18 mouse cellular contexts compared by ENCODE assay signal in the genomic region with DNA sequence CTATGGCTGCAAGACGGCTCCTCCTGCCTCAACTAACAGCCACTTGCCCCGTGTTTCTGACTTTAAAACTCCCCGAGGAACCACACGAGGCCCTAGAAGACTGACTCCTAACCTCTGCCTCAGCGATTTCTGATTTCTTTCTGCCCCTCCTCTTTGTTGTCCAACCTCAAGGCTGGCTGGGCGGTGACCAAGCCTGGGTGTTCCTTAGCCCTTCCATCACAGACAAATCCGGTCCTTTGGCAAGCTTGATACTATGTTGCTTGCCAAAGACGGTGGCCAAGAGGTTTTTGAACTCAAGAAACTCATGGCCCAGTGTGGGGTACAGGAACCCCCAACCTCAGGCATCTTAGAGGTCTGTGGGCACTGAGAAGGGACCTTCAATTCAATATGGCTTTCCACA. TPM values are rescaled to one million over a fixed set of nuclear protein-coding genes. Genes with fewer than 3 reads are reported as not detected.
DNase-seq lines count a peak whose midpoint lies in the region; ATAC-seq lines count a peak whose summit lies in the region.
"Had no signal": no experiment of that assay in that cellular context is flagged by ENCODE, and none has a peak within 500 bp of the region (broad histone marks: within the 10 kb centered on the region; RNA-seq: fewer than 3 reads in every experiment).

No protein-coding gene starts in this region.

- H3K4me1 ChIP-seq in heart, embryonic 14.5 days (ENCODE audit: control insufficient read depth in 2 of 2, insufficient read depth in 2 of 2, low read length in 2 of 2), result peaks cover 4 to 6% of the 10 kb centered on the region in 2 experiments; a peak in 3 of 4 replicates
- H3K4me1 ChIP-seq in heart, embryonic 12.5 days (replicated peaks), result peaks cover 9% of the 10 kb centered on the region
- 0 out of 2 replicates have a peak, but pooled peaks cover 2% of the 10 kb centered on the region for H3K4me1 ChIP-seq in midbrain, embryonic 11.5 days (ENCODE audit: control insufficient read depth, insufficient read depth, low read length)
- H3K4me1 ChIP-seq in midbrain, embryonic 16.5 days (ENCODE audit: control insufficient read depth, insufficient read depth, low read length), result no peaks in the 10 kb centered on the region
- H3K4me1 ChIP-seq: forebrain, embryonic 12.5 days had no signal

- ATAC-seq in heart, embryonic 14.5 days (ENCODE audit: insufficient number of reproducible peaks, insufficient read depth, low FRiP score, low read depth), result no peak
- ATAC-seq in heart, embryonic 12.5 days (ENCODE audit: insufficient number of reproducible peaks, low FRiP score), result no peak
- no peak for ATAC-seq in midbrain, embryonic 11.5 days (ENCODE audit: low FRiP score)
- ATAC-seq in midbrain, embryonic 16.5 days, result no peak

- no peaks in the 10 kb centered on the region for H3K9me3 ChIP-seq in heart, embryonic 14.5 days (ENCODE audit: control insufficient read depth, low read length)
- H3K9me3 ChIP-seq in heart, embryonic 12.5 days (replicated peaks), result no peaks in the 10 kb centered on the region
- H3K9me3 ChIP-seq in midbrain, embryonic 11.5 days (ENCODE audit: control insufficient read depth, low read length), result no peaks in the 10 kb centered on the region
- no peaks in the 10 kb centered on the region for H3K9me3 ChIP-seq in midbrain, embryonic 16.5 days (replicated peaks; ENCODE audit: control insufficient read depth, low read length, poor library complexity, severe bottlenecking)
- H3K9me3 ChIP-seq: forebrain, embryonic 12.5 days; hindbrain, embryonic 15.5 days; limb, embryonic 10.5 days had no signal

- peak; percentile 28 to 56 for DNase-seq in kidney, postnatal 25 days
- no peak for DNase-seq in kidney, postnatal 4 days
- peak; percentile 51 for DNase-seq in midbrain, embryonic 11.5 days (ENCODE audit: low spot score, missing footprints)
- peak; percentile 54 to 70 for DNase-seq in kidney, postnatal 36 days
- DNase-seq: adrenal gland, postnatal 14 days; B cell, adult 2 months; cerebellum, adult 9-10 months; gastrocnemius, adult 2 months; liver; liver, postnatal 0 days; lung, postnatal 36 days had no signal

- 81% methylated on average over 8 of the region's 8 CpGs for WGBS in heart, embryonic 14.5 days
- 78% methylated on average over 8 of the region's 8 CpGs for WGBS in heart, embryonic 12.5 days
- 80% methylated on average over 8 of the region's 8 CpGs for WGBS in midbrain, embryonic 11.5 days
- WGBS in midbrain, embryonic 16.5 days, result 81% methylated on average over 8 of the region's 8 CpGs

- H3K9ac ChIP-seq in heart, embryonic 14.5 days (ENCODE audit: low read length), result no peak overlapping the region
- H3K9ac ChIP-seq in heart, embryonic 12.5 days, result no peak overlapping the region
- no peak overlapping the region for H3K9ac ChIP-seq in midbrain, embryonic 11.5 days (ENCODE audit: low read length)
- no peak overlapping the region for H3K9ac ChIP-seq in midbrain, embryonic 16.5 days (ENCODE audit: low read depth, low read length)
- H3K9ac ChIP-seq: forebrain, embryonic 12.5 days; hindbrain, embryonic 15.5 days had no signal

- H3K4me2 ChIP-seq in heart, embryonic 14.5 days (ENCODE audit: low read length), result 0 out of 2 replicates have a peak overlapping the region, but pooled peaks have one; percentile 54
- no peak overlapping the region; the same call in 1 of the 2 replicates for H3K4me2 ChIP-seq in heart, embryonic 12.5 days
- H3K4me2 ChIP-seq in midbrain, embryonic 11.5 days, result no peak overlapping the region
- no peak overlapping the region for H3K4me2 ChIP-seq in midbrain, embryonic 16.5 days (ENCODE audit: low read length)

- no peak overlapping the region for H3K4me3 ChIP-seq in heart, embryonic 14.5 days (ENCODE audit: control insufficient read depth in 1 of 2, insufficient read depth in 1 of 2, low read depth in 1 of 2, low read length in 2 of 2)
- no peak overlapping the region for H3K4me3 ChIP-seq in heart, embryonic 12.5 days
- no peak overlapping the region for H3K4me3 ChIP-seq in midbrain, embryonic 11.5 days (ENCODE audit: low read depth, low read length)
- no peak overlapping the region for H3K4me3 ChIP-seq in midbrain, embryonic 16.5 days (ENCODE audit: low read depth, low read length)
- H3K4me3 ChIP-seq: forebrain, embryonic 12.5 days; hindbrain, embryonic 15.5 days had no signal

- no peak overlapping the region for H3K27ac ChIP-seq in heart, embryonic 14.5 days (replicated peaks in 1 of 2; ENCODE audit: control insufficient read depth in 1 of 2, insufficient read depth in 1 of 2, low read depth in 2 of 2, low read length in 2 of 2)
- H3K27ac ChIP-seq in heart, embryonic 12.5 days (ENCODE audit: poor library complexity, severe bottlenecking), result no peak overlapping the region
- no peak overlapping the region for H3K27ac ChIP-seq in midbrain, embryonic 11.5 days (ENCODE audit: low read depth, low read length)
- H3K27ac ChIP-seq in midbrain, embryonic 16.5 days (ENCODE audit: low read length), result no peak overlapping the region
- H3K27ac ChIP-seq: forebrain, embryonic 12.5 days; gastrocnemius, adult 2 months; hindbrain, embryonic 15.5 days; limb, embryonic 10.5 days had no signal

- no peaks in the 10 kb centered on the region for H3K36me3 ChIP-seq in heart, embryonic 14.5 days (ENCODE audit: control insufficient read depth, insufficient read depth, low read length)
- H3K36me3 ChIP-seq in heart, embryonic 12.5 days, result no peaks in the 10 kb centered on the region
- no peaks in the 10 kb centered on the region for H3K36me3 ChIP-seq in midbrain, embryonic 11.5 days (ENCODE audit: control insufficient read depth, insufficient read depth, low read length)
- H3K36me3 ChIP-seq in midbrain, embryonic 16.5 days (ENCODE audit: control insufficient read depth, insufficient read depth, low read length), result no peaks in the 10 kb centered on the region
- H3K36me3 ChIP-seq: forebrain, embryonic 12.5 days; hindbrain, embryonic 15.5 days; limb, embryonic 10.5 days had no signal

- no peaks in the 10 kb centered on the region for H3K27me3 ChIP-seq in heart, embryonic 14.5 days (ENCODE audit: control insufficient read depth, insufficient read depth, low read length)
- H3K27me3 ChIP-seq in heart, embryonic 12.5 days (replicated peaks), result no peaks in the 10 kb centered on the region
- H3K27me3 ChIP-seq in midbrain, embryonic 11.5 days (ENCODE audit: control insufficient read depth, insufficient read depth, low read length), result no peaks in the 10 kb centered on the region
- H3K27me3 ChIP-seq in midbrain, embryonic 16.5 days (ENCODE audit: control insufficient read depth, insufficient read depth, low read depth, low read length), result no peaks in the 10 kb centered on the region
- H3K27me3 ChIP-seq: CH12.LX; forebrain, embryonic 12.5 days; hindbrain, embryonic 15.5 days had no signal

RNA-seq across cellular contexts. Expression of a gene that starts 6.9 kb away (rescaled TPM):
- polyA plus RNA-seq in heart, embryonic 14.5 days (2014; fragmentation: Nextera tagmentation; extraction: Ambion mirVana), result 85.6 and 88.7 TPM in 2 replicates
- 89.0 and 89.3 TPM in 2 replicates for polyA plus RNA-seq in heart, embryonic 12.5 days (2016; fragmentation: Nextera tagmentation; extraction: Ambion mirVana)
- 37.4 and 38.2 TPM in 2 replicates for polyA plus RNA-seq in midbrain, embryonic 11.5 days (2014; fragmentation: Nextera tagmentation; extraction: Ambion mirVana)
- 23.9 and 27.2 TPM in 2 replicates for polyA plus RNA-seq in midbrain, embryonic 16.5 days (2015; fragmentation: Nextera tagmentation; extraction: Ambion mirVana)

RNA-seq across cellular contexts. Expression of a gene that starts 37.9 kb away (rescaled TPM):
- 17.2 and 17.6 TPM in 2 replicates for polyA plus RNA-seq in heart, embryonic 14.5 days (2014; fragmentation: Nextera tagmentation; extraction: Ambion mirVana)
- 19.5 and 20.4 TPM in 2 replicates for polyA plus RNA-seq in heart, embryonic 12.5 days (2016; fragmentation: Nextera tagmentation; extraction: Ambion mirVana)
- polyA plus RNA-seq in midbrain, embryonic 11.5 days (2014; fragmentation: Nextera tagmentation; extraction: Ambion mirVana), result 41.2 and 44.7 TPM in 2 replicates
- 44.5 and 48.7 TPM in 2 replicates for polyA plus RNA-seq in midbrain, embryonic 16.5 days (2015; fragmentation: Nextera tagmentation; extraction: Ambion mirVana)

RNA-seq across cellular contexts. Expression of a gene that starts 44.1 kb away (rescaled TPM):
- 72.4 and 73.1 TPM in 2 replicates for polyA plus RNA-seq in heart, embryonic 14.5 days (2014; fragmentation: Nextera tagmentation; extraction: Ambion mirVana)
- polyA plus RNA-seq in heart, embryonic 12.5 days (2016; fragmentation: Nextera tagmentation; extraction: Ambion mirVana), result 52.1 and 63.0 TPM in 2 replicates
- polyA plus RNA-seq in midbrain, embryonic 11.5 days (2014; fragmentation: Nextera tagmentation; extraction: Ambion mirVana), result 51.6 and 56.3 TPM in 2 replicates
- 31.7 and 33.2 TPM in 2 replicates for polyA plus RNA-seq in midbrain, embryonic 16.5 days (2015; fragmentation: Nextera tagmentation; extraction: Ambion mirVana)

Comparison
In these comparisons a context has a peak if more than half of its experiments do, and no peak if none do; other contexts are left out.
1. DNase-seq: peak in kidney, postnatal 25 days (2 of 2), midbrain, embryonic 11.5 days (single experiment) and kidney, postnatal 36 days (2 of 2); none in kidney, postnatal 4 days (0 of 2).